Comparison of ENCODE assay signal across 8 mouse cellular contexts in genomic region chr4:128688976-128689375, GRCm38 (mm10). TPM values are rescaled to one million over a fixed set of nuclear protein-coding genes. Genes with fewer than 3 reads are reported as not detected.
A peak's percentile ranks its signal among the peaks of the same experiment; 100 is the strongest.
DNase-seq lines count a peak whose midpoint lies in the region; ATAC-seq and TF ChIP-seq lines count a peak whose summit lies in the region.

No protein-coding gene starts in this region.

- H3K4me2 ChIP-seq in kidney, embryonic 15.5 days: no peak overlapping the region

- H3K9ac ChIP-seq in kidney, embryonic 15.5 days: no peak overlapping the region

- TF ChIP-seq CTCF in thymus, adult 2 months (IDR thresholded peaks at IDR 0.05; ENCODE audit: borderline replicate concordance, control insufficient read depth, extremely low read depth, insufficient read depth, low read length, poor library complexity): no peak

- peak; percentile 30 for ATAC-seq in megakaryocyte progenitor cell, adult 5-6 weeks (replicated peaks; ENCODE audit: poor library complexity)
- ATAC-seq in erythroblast, adult 5-6 weeks (replicated peaks; ENCODE audit: low FRiP score, poor library complexity, severe bottlenecking): no peak
- no peak for ATAC-seq in kidney, embryonic 15.5 days (replicated peaks; ENCODE audit: low FRiP score)

- H3K36me3 ChIP-seq in thymus, adult 2 months (ENCODE audit: control insufficient read depth, insufficient read depth, low read length): no peaks in the 10 kb centered on the region
- no peaks in the 10 kb centered on the region for H3K36me3 ChIP-seq in kidney, embryonic 15.5 days

- H3K4me3 ChIP-seq in thymus, adult 2 months (ENCODE audit: control insufficient read depth, insufficient read depth, low read length): no peak overlapping the region
- H3K4me3 ChIP-seq in kidney, embryonic 15.5 days (replicated peaks): no peak overlapping the region

- TF ChIP-seq POLR2A in thymus, adult 2 months (IDR thresholded peaks at IDR 0.05; ENCODE audit: control insufficient read depth, extremely low read depth, insufficient read depth, low read length, poor library complexity): no peak

- H3K27ac ChIP-seq in thymus, adult 2 months (ENCODE audit: control insufficient read depth, insufficient read depth, low read length): no peak overlapping the region
- H3K27ac ChIP-seq in kidney, embryonic 15.5 days: no peak overlapping the region

- 14% methylated on average over 9 of the region's 9 CpGs for WGBS in thymus, adult 2 months
- 58% methylated on average over 9 of the region's 9 CpGs for WGBS in kidney, embryonic 15.5 days

- H3K27me3 ChIP-seq in thymus, adult 2 months (ENCODE audit: control insufficient read depth, insufficient read depth, low read length): no peaks in the 10 kb centered on the region
- no peaks in the 10 kb centered on the region for H3K27me3 ChIP-seq in kidney, embryonic 15.5 days

- peaks cover 30% of the 10 kb centered on the region for H3K4me1 ChIP-seq in thymus, adult 2 months (replicated peaks; ENCODE audit: control insufficient read depth, insufficient read depth, low read length)
- H3K4me1 ChIP-seq in kidney, embryonic 15.5 days: peaks cover 63% of the 10 kb centered on the region

- peak; percentile 28 for DNase-seq in thymus, adult 2 months
- DNase-seq in thymus, adult 18-20 months: no peak
- DNase-seq in induced T-regulatory cell, adult 2 months (ENCODE audit: low read depth): peak; percentile 22
- DNase-seq in thymus, postnatal 4 days: peak; percentile 60
- DNase-seq in adrenal gland, postnatal 25 days: no peak

- H3K9me3 ChIP-seq in kidney, embryonic 15.5 days (replicated peaks): no peaks in the 10 kb centered on the region

RNA-seq across cellular contexts. Expression of gene Phc2, which starts 34.5 kb away (rescaled TPM):
- 139 and 149 TPM in 2 replicates for polyA plus RNA-seq in thymus, adult 2 months (2012; rRNA removed)
- total RNA-seq in megakaryocyte progenitor cell, adult 5-6 weeks (2015): 28.0 and 35.0 TPM in 2 replicates
- 13.9 and 21.2 TPM in 2 replicates for total RNA-seq in megakaryocyte progenitor cell, adult 5-6 weeks (2017)
- 7.1 and 14.0 TPM in 2 replicates for total RNA-seq in erythroblast, adult 5-6 weeks (2015; ENCODE audit: low replicate concordance)
- total RNA-seq in erythroblast, adult 5-6 weeks (2017; ENCODE audit: low replicate concordance): 3.3 and 4.5 TPM in 2 replicates
- polyA plus RNA-seq in kidney, embryonic 15.5 days (2015; fragmentation: Nextera tagmentation; extraction: Ambion mirVana): 40.3 and 45.5 TPM in 2 replicates
- total RNA-seq in adrenal gland, postnatal 25 days (2021): 67.8 and 70.3 TPM in 2 replicates

Comparison
In these comparisons a context has a peak if more than half of its experiments do, and no peak if none do; other contexts are left out.
1. DNase-seq: peak in thymus, adult 2 months (single experiment), induced T-regulatory cell, adult 2 months (single experiment) and thymus, postnatal 4 days (single experiment); none in thymus, adult 18-20 months (0 of 2) and adrenal gland, postnatal 25 days (single experiment).